Mouse (Mus musculus) bone marrow, adult 2 months (tissue): ENCODE data around the gene Wdr17.

Source experiments
- CTCF ChIP-seq: fragments of 200-500 bp; IDR thresholded peaks from 2 replicates; pipeline ENCODE4 v1.5.1; 2011; ENCODE audit warnings: low read length, control low read depth; ENCODE audit not compliant: control insufficient read depth, insufficient read depth
- POLR2A ChIP-seq: fragments of 200-500 bp; IDR thresholded peaks from 2 replicates; pipeline ENCODE4 v1.6.1; 2011; ENCODE audit warnings: low read depth, mild to moderate bottlenecking, control low read depth, low read length, borderline replicate concordance; ENCODE audit not compliant: control insufficient read depth

- TF ChIP-seq CTCF (no peak), POLR2A (no peak)
These were observed 80.8 kb downstream of the Wdr17 start for GRCm38 (mm10) chr8:54806173-54806572.
